Mouse (Mus musculus): ENCODE results near the gene Rela. TPM values are rescaled to one million over a fixed set of nuclear protein-coding genes. Genes with fewer than 3 reads are reported as not detected.
A peak's percentile ranks its signal among the peaks of the same experiment; 100 is the strongest.

Gene Rela
- total RNA-seq, 1 experiment from 2014 or later: 96.3 TPM

- DNase-seq: no peak
Measured at GRCm38 (mm10) chr19:5636036-5636570, 1.2 kb upstream of the Rela start.

- no peak for DNase-seq
Measured at GRCm38 (mm10) chr19:5636571-5637041, 677 bp upstream of the Rela start.

- no peak for DNase-seq
Measured at GRCm38 (mm10) chr19:5638416-5639005, 1.2 kb downstream of the Rela start.

GRCm38 (mm10) chr19:5640339-5640738, 3.1 kb downstream of the Rela start:
- DNase-seq: no peak

- no peak for DNase-seq
Measured at GRCm38 (mm10) chr19:5641021-5641420, 3.7 kb downstream of the Rela start.

- DNase-seq: no peak
Measured at GRCm38 (mm10) chr19:5641641-5642040, 4.4 kb downstream of the Rela start.

GRCm38 (mm10) chr19:5645280-5645679, 8.0 kb downstream of the Rela start:
- no peak for DNase-seq

- DNase-seq: no peak
Measured at GRCm38 (mm10) chr19:5646731-5647330, 9.5 kb downstream of the Rela start.

- DNase-seq: no peak
Measured at GRCm38 (mm10) chr19:5647791-5648190, 10.5 kb downstream of the Rela start.

- DNase-seq: peak; percentile 83
Measured at GRCm38 (mm10) chr19:5648401-5649297, 11.4 kb downstream of the Rela start.

- no peak for DNase-seq
Measured at GRCm38 (mm10) chr19:5649298-5649741, 12.0 kb downstream of the Rela start.

GRCm38 (mm10) chr19:5651502-5652274, 14.4 kb downstream of the Rela start:
- DNase-seq: no peak

- no peak for DNase-seq
Measured at GRCm38 (mm10) chr19:5652570-5652969, 15.3 kb downstream of the Rela start.

- peak; percentile 52 for DNase-seq
Measured at GRCm38 (mm10) chr19:5653969-5654719, 16.9 kb downstream of the Rela start.

- no peak for DNase-seq
Measured at GRCm38 (mm10) chr19:5654720-5655298, 17.5 kb downstream of the Rela start.

GRCm38 (mm10) chr19:5660942-5661751, 23.9 kb downstream of the Rela start:
- peak; percentile 33 for DNase-seq

GRCm38 (mm10) chr19:5662310-5662709, 25.0 kb downstream of the Rela start:
- DNase-seq: no peak

GRCm38 (mm10) chr19:5662981-5663913, 26.0 kb downstream of the Rela start, which contains the start of gene Sipa1:
Sipa1 (minus strand) TSS chr19:5663707.
- peak; percentile 95 for DNase-seq

Data from adrenal gland, postnatal 25 days (tissue).